Mouse (Mus musculus): ENCODE results near the gene Specc1. TPM values are rescaled to one million over a fixed set of nuclear protein-coding genes. Genes with fewer than 3 reads are reported as not detected.
A peak's percentile ranks its signal among the peaks of the same experiment; 100 is the strongest.

The Specc1 gene
- polyA plus RNA-seq, 1 experiment from 2014 or later: 13.4 TPM

- DNase-seq (no peak), ATAC-seq (ENCODE audit: insufficient read depth) (no peak)
- Histone ChIP-seq H3K4me3 (ENCODE audit: low read depth, low read length) (no peak overlapping the region), H3K9ac (no peak overlapping the region), H3K9me3 (ENCODE audit: low read depth, low read length) (no peaks in the 10 kb centered on the region), H3K4me1 (ENCODE audit: insufficient read depth) (no peaks in the 10 kb centered on the region), H3K4me2 (no peak overlapping the region), H3K27me3 (ENCODE audit: insufficient read depth, low read length) (no peaks in the 10 kb centered on the region), H3K27ac (ENCODE audit: low read depth) (no peak overlapping the region), H3K36me3 (ENCODE audit: insufficient read depth) (peaks cover 8% of the 10 kb centered on the region; the same call in 1 of the 2 replicates)
- 85% methylated on average over 2 of the region's 2 CpGs for WGBS
- no peak for TF ChIP-seq CTCF (IDR thresholded peaks at IDR 0.05; ENCODE audit: low read depth)
These were observed 177.6 kb downstream of the Specc1 start for GRCm38 (mm10) chr11:62134191-62134590.

GRCm38 (mm10) chr11:62145216-62146110 is 188.9 kb downstream of the Specc1 start:
- no peak for TF ChIP-seq CTCF (IDR thresholded peaks at IDR 0.05; ENCODE audit: low read depth)
- 71% methylated on average over 7 of the region's 7 CpGs for WGBS
- no peak overlapping the region for H3K27ac ChIP-seq (ENCODE audit: low read depth)
- ATAC-seq (ENCODE audit: insufficient read depth): no peak
- H3K4me2 ChIP-seq: no peak overlapping the region
- no peak overlapping the region for H3K9ac ChIP-seq
- H3K4me1 ChIP-seq (ENCODE audit: insufficient read depth): 0 out of 2 replicates have a peak, but pooled peaks cover 2% of the 10 kb centered on the region
- peak; percentile 4 for DNase-seq
- H3K36me3 ChIP-seq (ENCODE audit: insufficient read depth): no peaks in the 10 kb centered on the region
- H3K9me3 ChIP-seq (ENCODE audit: low read depth, low read length): no peaks in the 10 kb centered on the region
- no peak overlapping the region for H3K4me3 ChIP-seq (ENCODE audit: low read depth, low read length)
- H3K27me3 ChIP-seq (ENCODE audit: insufficient read depth, low read length): no peaks in the 10 kb centered on the region

DNA sequence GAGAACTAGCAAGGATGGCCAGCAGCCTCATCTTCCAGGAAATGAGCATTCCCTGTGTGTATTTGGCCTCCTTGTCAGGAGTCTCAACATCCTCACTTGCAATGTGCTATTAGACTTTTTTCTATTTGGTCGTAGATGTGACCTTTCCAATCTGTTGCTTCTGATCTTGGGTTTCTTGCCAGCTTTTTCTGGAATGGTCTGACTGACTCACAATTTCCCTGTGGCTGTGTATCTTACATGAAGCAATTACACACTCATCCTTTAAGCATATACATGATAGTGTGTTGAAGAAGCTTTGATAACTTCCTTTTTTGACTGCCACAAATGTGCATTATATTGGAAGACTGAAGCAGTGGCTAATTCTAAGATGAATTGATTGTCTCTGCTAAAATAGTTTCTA is 190.1 kb downstream of the Specc1 start:
- Histone ChIP-seq H3K4me2 (no peak overlapping the region), H3K9me3 (ENCODE audit: low read depth, low read length) (no peaks in the 10 kb centered on the region), H3K36me3 (ENCODE audit: insufficient read depth) (no peaks in the 10 kb centered on the region), H3K9ac (no peak overlapping the region), H3K4me1 (ENCODE audit: insufficient read depth) (0 out of 2 replicates have a peak, but pooled peaks cover 2% of the 10 kb centered on the region), H3K4me3 (ENCODE audit: low read depth, low read length) (no peak overlapping the region), H3K27me3 (ENCODE audit: insufficient read depth, low read length) (no peaks in the 10 kb centered on the region), H3K27ac (ENCODE audit: low read depth) (no peak overlapping the region)
- no peak for TF ChIP-seq CTCF (IDR thresholded peaks at IDR 0.05; ENCODE audit: low read depth)
- no peak for ATAC-seq (ENCODE audit: insufficient read depth)
- 69% methylated on average over 1 of the region's 1 CpGs for WGBS
- DNase-seq: no peak

- H3K4me2 ChIP-seq: no peak overlapping the region
These were observed 191.5 kb downstream of the Specc1 start for GRCm38 (mm10) chr11:62148026-62148425.

GRCm38 (mm10) chr11:62148449-62148848 is 191.9 kb downstream of the Specc1 start:
- ATAC-seq (ENCODE audit: insufficient read depth) (no peak), DNase-seq (no peak)
- Histone ChIP-seq H3K9ac (no peak overlapping the region), H3K4me1 (ENCODE audit: insufficient read depth) (0 out of 2 replicates have a peak, but pooled peaks cover 2% of the 10 kb centered on the region), H3K27me3 (ENCODE audit: insufficient read depth, low read length) (no peaks in the 10 kb centered on the region), H3K36me3 (ENCODE audit: insufficient read depth) (no peaks in the 10 kb centered on the region), H3K4me3 (ENCODE audit: low read depth, low read length) (no peak overlapping the region), H3K9me3 (ENCODE audit: low read depth, low read length) (no peaks in the 10 kb centered on the region), H3K4me2 (no peak overlapping the region), H3K27ac (ENCODE audit: low read depth) (no peak overlapping the region)
- 87% methylated on average over 6 of the region's 6 CpGs for WGBS
- TF ChIP-seq CTCF (IDR thresholded peaks at IDR 0.05; ENCODE audit: low read depth): no peak

More at GRCm38 (mm10) chr11:62148026-62148425, 191.5 kb downstream of the Specc1 start:
- no peak overlapping the region for H3K9ac ChIP-seq
- no peak overlapping the region for H3K4me3 ChIP-seq (ENCODE audit: low read depth, low read length)
- TF ChIP-seq CTCF (IDR thresholded peaks at IDR 0.05; ENCODE audit: low read depth): no peak
- ATAC-seq (ENCODE audit: insufficient read depth): no peak
- no peaks in the 10 kb centered on the region for H3K27me3 ChIP-seq (ENCODE audit: insufficient read depth, low read length)
- H3K36me3 ChIP-seq (ENCODE audit: insufficient read depth): no peaks in the 10 kb centered on the region
- no peak for DNase-seq
- 0 out of 2 replicates have a peak, but pooled peaks cover 2% of the 10 kb centered on the region for H3K4me1 ChIP-seq (ENCODE audit: insufficient read depth)
- H3K9me3 ChIP-seq (ENCODE audit: low read depth, low read length): no peaks in the 10 kb centered on the region
- 85% methylated on average over 3 of the region's 3 CpGs for WGBS
- H3K27ac ChIP-seq (ENCODE audit: low read depth): no peak overlapping the region

GRCm38 (mm10) chr11:62153057-62153456 is 196.5 kb downstream of the Specc1 start:
- H3K4me1 ChIP-seq (ENCODE audit: insufficient read depth): no peaks in the 10 kb centered on the region
- H3K36me3 ChIP-seq (ENCODE audit: insufficient read depth): no peaks in the 10 kb centered on the region
- no peak for TF ChIP-seq CTCF (IDR thresholded peaks at IDR 0.05; ENCODE audit: low read depth)
- no peak overlapping the region for H3K9ac ChIP-seq
- DNase-seq (no peak), ATAC-seq (ENCODE audit: insufficient read depth) (no peak)
- H3K27me3 ChIP-seq (ENCODE audit: insufficient read depth, low read length): no peaks in the 10 kb centered on the region
- 85% methylated on average over 4 of the region's 4 CpGs for WGBS
- no peak overlapping the region for H3K4me2 ChIP-seq
- H3K9me3 ChIP-seq (ENCODE audit: low read depth, low read length): no peaks in the 10 kb centered on the region
- H3K4me3 ChIP-seq (ENCODE audit: low read depth, low read length): no peak overlapping the region
- H3K27ac ChIP-seq (ENCODE audit: low read depth): no peak overlapping the region

DNA sequence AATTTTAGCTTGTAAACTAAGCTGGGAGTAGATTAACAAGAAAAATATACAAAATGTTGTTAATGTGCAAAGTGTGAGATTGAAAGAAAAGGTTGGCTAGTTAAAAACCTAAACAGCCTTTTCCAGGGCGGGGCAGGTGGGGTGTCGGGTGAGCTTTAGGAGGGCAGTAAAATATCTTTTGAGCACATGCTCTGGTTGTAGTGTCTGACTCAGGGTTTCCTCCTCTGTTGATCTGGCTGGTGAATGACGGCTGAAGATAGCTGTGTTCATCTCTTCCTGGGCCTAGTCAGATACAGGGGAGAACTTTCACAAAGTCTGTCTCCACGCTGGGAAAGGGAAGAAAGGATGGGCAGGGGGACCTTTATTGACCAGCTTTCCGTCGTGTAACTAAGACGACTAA is 203.2 kb downstream of the Specc1 start:
- Histone ChIP-seq H3K27me3 (ENCODE audit: insufficient read depth, low read length) (no peaks in the 10 kb centered on the region), H3K9ac (no peak overlapping the region), H3K9me3 (ENCODE audit: low read depth, low read length) (no peaks in the 10 kb centered on the region), H3K4me1 (ENCODE audit: insufficient read depth) (no peaks in the 10 kb centered on the region), H3K36me3 (ENCODE audit: insufficient read depth) (no peaks in the 10 kb centered on the region), H3K4me3 (ENCODE audit: low read depth, low read length) (no peak overlapping the region), H3K4me2 (no peak overlapping the region), H3K27ac (ENCODE audit: low read depth) (no peak overlapping the region)
- ATAC-seq (ENCODE audit: insufficient read depth) (no peak), DNase-seq (no peak)
- 87% methylated on average over 7 of the region's 7 CpGs for WGBS
- no peak for TF ChIP-seq CTCF (IDR thresholded peaks at IDR 0.05; ENCODE audit: low read depth)

All from lung, embryonic 14.5 days (tissue).